Mouse (Mus musculus): ENCODE data around the gene Mpped2. TPM values are rescaled to one million over a fixed set of nuclear protein-coding genes. Genes with fewer than 3 reads are reported as not detected.

The Mpped2 gene
- polyA plus RNA-seq, 1 experiment from 2014 or later: 20.2 TPM

DNA sequence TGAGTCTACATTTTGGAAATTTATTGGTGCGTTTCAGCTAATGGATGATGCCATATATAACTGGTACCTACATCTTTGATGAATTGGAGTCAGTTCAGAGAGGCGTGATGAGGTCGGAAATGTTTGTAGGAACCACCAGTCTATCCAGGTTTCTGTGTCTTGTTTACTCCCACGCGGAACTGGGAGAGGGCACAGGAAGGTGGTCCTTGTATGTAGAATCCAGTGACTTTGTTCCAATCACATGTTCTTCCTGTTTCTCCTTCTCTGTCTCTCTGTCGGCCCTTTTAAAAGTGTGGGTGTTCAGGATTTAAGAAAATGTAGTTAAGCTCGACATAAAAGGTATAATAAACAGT, 23.3 kb downstream of the Mpped2 start:
- H3K27ac ChIP-seq (ENCODE audit: low read length): no peak overlapping the region
- no peak overlapping the region for H3K4me3 ChIP-seq (ENCODE audit: low read length)
- 70% methylated on average over 7 of the region's 7 CpGs for WGBS
- no peak overlapping the region for H3K4me2 ChIP-seq (ENCODE audit: low read depth, low read length)
- no peaks in the 10 kb centered on the region for H3K27me3 ChIP-seq (replicated peaks; ENCODE audit: control insufficient read depth, insufficient read depth, low read length)
- ATAC-seq: no peak
- 0 out of 2 replicates have a peak, but pooled peaks cover 4% of the 10 kb centered on the region for H3K4me1 ChIP-seq (ENCODE audit: control insufficient read depth, insufficient read depth, low read length)
- H3K36me3 ChIP-seq (ENCODE audit: control insufficient read depth, insufficient read depth, low read length): no peaks in the 10 kb centered on the region
- no peak overlapping the region for H3K9ac ChIP-seq (ENCODE audit: low read depth, low read length)
- H3K9me3 ChIP-seq (ENCODE audit: control insufficient read depth, low read length): no peaks in the 10 kb centered on the region

DNA sequence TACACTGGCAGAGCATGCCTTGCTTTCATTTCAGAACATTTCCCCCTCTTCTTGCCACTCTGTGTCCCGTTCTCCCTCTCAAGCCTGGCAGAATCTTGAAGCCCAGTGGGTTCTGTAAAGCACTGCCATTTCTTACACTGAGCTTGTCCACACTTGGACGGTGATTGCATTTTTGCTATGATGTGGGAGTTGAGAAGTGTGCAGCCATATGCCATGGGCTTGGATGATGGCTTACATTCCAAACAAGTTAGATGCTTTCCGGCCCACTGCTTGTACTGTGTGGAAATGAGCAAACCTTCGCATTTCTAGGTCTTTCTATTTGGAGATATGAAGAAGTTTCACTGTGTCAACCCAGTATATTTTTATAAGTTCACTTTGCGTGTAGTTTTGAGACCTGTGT, 25.8 kb downstream of the Mpped2 start:
- WGBS: 89% methylated on average over 5 of the region's 5 CpGs

DNA sequence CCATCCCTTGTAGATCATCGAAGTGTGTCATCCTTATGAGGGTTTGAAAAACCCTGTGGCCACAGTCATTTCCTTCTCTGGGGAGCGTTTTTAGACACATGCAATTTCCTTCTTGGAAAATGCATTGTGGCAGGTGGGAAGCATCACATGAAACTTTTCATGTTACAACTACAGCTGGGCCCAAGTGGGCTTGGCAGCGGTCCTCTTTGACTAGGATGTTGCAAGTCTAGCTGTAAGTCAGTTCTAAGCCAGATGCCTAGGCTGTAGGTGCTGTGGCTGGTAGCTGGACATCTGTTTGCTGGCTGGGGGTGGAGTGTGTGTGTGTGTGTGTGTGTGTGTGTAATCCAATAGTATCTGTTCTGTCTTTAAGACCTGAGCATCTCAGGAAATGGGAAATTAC, 26.4 kb downstream of the Mpped2 start:
- Histone ChIP-seq H3K27me3 (replicated peaks; ENCODE audit: control insufficient read depth, insufficient read depth, low read length) (no peaks in the 10 kb centered on the region), H3K4me1 (ENCODE audit: control insufficient read depth, insufficient read depth, low read length) (no peaks in the 10 kb centered on the region), H3K36me3 (ENCODE audit: control insufficient read depth, insufficient read depth, low read length) (no peaks in the 10 kb centered on the region), H3K27ac (ENCODE audit: low read length) (no peak overlapping the region), H3K9ac (ENCODE audit: low read depth, low read length) (no peak overlapping the region), H3K9me3 (ENCODE audit: control insufficient read depth, low read length) (no peaks in the 10 kb centered on the region), H3K4me3 (ENCODE audit: low read length) (no peak overlapping the region), H3K4me2 (ENCODE audit: low read depth, low read length) (no peak overlapping the region)
- WGBS: 81% methylated on average over 3 of the region's 3 CpGs
- ATAC-seq: no peak

More for the DNA sequence above, 25.8 kb downstream of the Mpped2 start:
- Histone ChIP-seq H3K36me3 (ENCODE audit: control insufficient read depth, insufficient read depth, low read length) (no peaks in the 10 kb centered on the region), H3K9me3 (ENCODE audit: control insufficient read depth, low read length) (no peaks in the 10 kb centered on the region), H3K4me1 (ENCODE audit: control insufficient read depth, insufficient read depth, low read length) (no peaks in the 10 kb centered on the region), H3K9ac (ENCODE audit: low read depth, low read length) (no peak overlapping the region), H3K27me3 (replicated peaks; ENCODE audit: control insufficient read depth, insufficient read depth, low read length) (no peaks in the 10 kb centered on the region), H3K27ac (ENCODE audit: low read length) (no peak overlapping the region), H3K4me2 (ENCODE audit: low read depth, low read length) (no peak overlapping the region), H3K4me3 (ENCODE audit: low read length) (no peak overlapping the region)
- ATAC-seq: no peak

DNA sequence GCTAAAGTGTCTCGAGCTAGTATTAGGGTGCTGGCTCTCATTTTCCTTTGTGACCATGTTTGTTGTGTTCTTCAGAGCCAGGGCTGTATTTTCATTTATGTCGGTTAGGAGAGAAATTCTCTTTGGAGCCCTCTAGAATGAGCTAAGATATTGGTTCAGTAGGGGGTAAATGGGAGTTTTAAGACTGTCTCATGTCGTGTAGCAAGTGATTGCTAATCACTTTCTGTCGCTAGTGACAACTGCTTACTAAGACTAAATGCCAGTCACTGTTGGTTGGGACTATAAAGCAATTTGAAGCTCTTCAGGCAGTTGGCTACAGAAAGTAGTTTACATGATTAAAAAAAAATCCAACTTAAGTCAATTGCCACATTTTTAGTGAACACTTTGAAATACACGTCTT, 27.6 kb downstream of the Mpped2 start:
- Histone ChIP-seq H3K9me3 (ENCODE audit: control insufficient read depth, low read length) (no peaks in the 10 kb centered on the region), H3K27me3 (replicated peaks; ENCODE audit: control insufficient read depth, insufficient read depth, low read length) (no peaks in the 10 kb centered on the region), H3K36me3 (ENCODE audit: control insufficient read depth, insufficient read depth, low read length) (no peaks in the 10 kb centered on the region), H3K4me1 (ENCODE audit: control insufficient read depth, insufficient read depth, low read length) (no peaks in the 10 kb centered on the region), H3K4me3 (ENCODE audit: low read length) (no peak overlapping the region), H3K27ac (ENCODE audit: low read length) (no peak overlapping the region), H3K9ac (ENCODE audit: low read depth, low read length) (no peak overlapping the region), H3K4me2 (ENCODE audit: low read depth, low read length) (no peak overlapping the region)
- WGBS: 62% methylated on average over 5 of the region's 5 CpGs
- no peak for ATAC-seq

DNA sequence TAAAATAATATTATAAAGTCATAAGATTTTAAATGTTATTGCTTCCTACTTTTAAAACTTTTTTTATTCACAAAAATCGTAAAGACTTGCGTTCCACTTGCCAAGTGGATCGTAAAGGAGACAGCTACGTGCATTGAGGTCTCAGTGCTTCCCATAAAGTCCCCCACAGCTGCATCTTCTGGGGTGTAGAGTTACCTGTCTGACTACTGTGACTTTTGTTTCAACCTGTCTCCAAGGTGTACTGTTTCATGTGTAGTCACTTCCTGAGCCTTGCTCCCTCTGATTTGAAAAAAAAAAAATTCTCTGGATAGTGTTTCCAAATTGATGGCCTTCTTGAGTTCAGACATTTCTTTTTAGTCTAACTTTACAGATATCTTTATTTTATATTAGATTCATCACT, 29.0 kb downstream of the Mpped2 start:
- H3K4me3 ChIP-seq (ENCODE audit: low read length): no peak overlapping the region
- no peak overlapping the region for H3K4me2 ChIP-seq (ENCODE audit: low read depth, low read length)
- H3K4me1 ChIP-seq (ENCODE audit: control insufficient read depth, insufficient read depth, low read length): no peaks in the 10 kb centered on the region
- no peaks in the 10 kb centered on the region for H3K36me3 ChIP-seq (ENCODE audit: control insufficient read depth, insufficient read depth, low read length)
- no peaks in the 10 kb centered on the region for H3K27me3 ChIP-seq (replicated peaks; ENCODE audit: control insufficient read depth, insufficient read depth, low read length)
- H3K9ac ChIP-seq (ENCODE audit: low read depth, low read length): no peak overlapping the region
- no peak overlapping the region for H3K27ac ChIP-seq (ENCODE audit: low read length)
- H3K9me3 ChIP-seq (ENCODE audit: control insufficient read depth, low read length): no peaks in the 10 kb centered on the region
- no peak for ATAC-seq
- 85% methylated on average over 4 of the region's 4 CpGs for WGBS

DNA sequence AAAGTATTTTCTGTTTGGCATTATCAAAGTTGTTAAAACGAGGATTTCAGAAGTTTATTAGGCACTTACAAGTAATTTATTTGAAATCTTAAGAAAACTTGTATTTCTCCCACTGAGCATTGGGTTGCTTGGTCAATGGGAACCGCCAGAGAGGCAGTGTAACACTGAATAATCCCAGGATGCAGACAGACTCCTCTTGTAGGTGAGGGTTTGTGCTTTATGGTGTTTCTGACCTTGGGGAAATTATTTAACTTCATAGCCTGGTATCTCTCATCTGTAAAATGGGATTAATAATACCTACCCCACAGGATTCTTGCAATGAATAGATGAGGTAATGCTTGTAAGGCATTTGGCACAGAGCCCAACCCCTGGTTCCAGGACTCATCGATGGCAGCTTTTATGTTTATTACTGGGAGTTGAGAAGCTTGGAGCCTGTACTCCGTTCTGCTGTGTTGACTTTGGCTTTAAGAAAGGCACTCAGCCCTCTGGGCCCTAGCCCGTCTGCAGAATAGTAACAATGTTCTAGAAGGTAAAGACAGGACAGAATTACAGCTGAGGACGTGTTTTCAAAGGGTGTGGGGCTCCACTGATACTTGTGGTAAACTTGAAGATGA, 37.0 kb downstream of the Mpped2 start:
- Histone ChIP-seq H3K36me3 (ENCODE audit: control insufficient read depth, insufficient read depth, low read length) (no peaks in the 10 kb centered on the region), H3K9me3 (ENCODE audit: control insufficient read depth, low read length) (no peaks in the 10 kb centered on the region), H3K4me3 (ENCODE audit: low read length) (no peak overlapping the region), H3K9ac (ENCODE audit: low read depth, low read length) (no peak overlapping the region), H3K4me1 (ENCODE audit: control insufficient read depth, insufficient read depth, low read length) (peaks cover 3% of the 10 kb centered on the region), H3K27ac (ENCODE audit: low read length) (no peak overlapping the region), H3K4me2 (ENCODE audit: low read depth, low read length) (no peak overlapping the region), H3K27me3 (replicated peaks; ENCODE audit: control insufficient read depth, insufficient read depth, low read length) (no peaks in the 10 kb centered on the region)
- peak; percentile 72 for ATAC-seq
- 41% methylated on average over 6 of the region's 6 CpGs for WGBS

DNA sequence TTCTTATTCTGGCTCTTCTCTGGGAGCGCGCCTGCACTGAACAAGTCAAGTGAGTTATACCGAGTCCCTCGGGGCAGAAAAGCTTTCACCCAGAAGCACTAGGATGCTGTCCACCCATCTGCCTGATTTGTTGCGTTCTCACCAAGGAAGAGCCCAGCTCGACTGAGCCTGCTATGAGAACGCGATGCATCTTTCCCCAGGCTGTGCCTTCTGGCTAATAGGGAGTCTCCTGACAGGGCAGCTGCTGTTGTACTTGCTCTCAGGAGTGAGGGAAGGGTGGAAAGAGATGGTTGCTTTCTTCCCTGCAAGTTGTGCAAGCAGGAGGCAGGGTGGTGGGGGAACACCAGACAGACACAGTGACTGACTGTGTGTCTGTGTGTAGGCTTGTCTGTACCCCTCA, 37.5 kb downstream of the Mpped2 start:
- WGBS: 67% methylated on average over 8 of the region's 8 CpGs

DNA sequence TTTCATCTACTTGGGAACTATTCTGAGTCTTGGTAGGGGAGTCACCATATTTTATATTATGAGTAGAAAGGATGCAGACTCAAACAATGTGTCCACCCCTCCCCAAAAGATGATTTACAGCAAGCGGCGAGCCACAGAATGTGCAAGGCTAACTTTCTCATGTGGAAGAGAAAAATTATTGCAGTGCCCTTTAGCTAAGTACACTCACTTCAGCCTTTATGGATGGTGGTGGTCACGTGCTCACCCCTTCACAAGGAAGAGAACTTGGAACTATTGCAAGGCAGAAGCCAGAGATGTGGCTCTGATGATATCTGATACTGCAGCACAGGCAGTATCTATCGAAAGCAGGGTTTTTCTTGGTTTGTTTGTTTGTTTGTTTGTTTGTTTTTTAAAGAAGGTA, 38.4 kb downstream of the Mpped2 start:
- Histone ChIP-seq H3K4me3 (ENCODE audit: low read length) (no peak overlapping the region), H3K9ac (ENCODE audit: low read depth, low read length) (no peak overlapping the region), H3K27me3 (replicated peaks; ENCODE audit: control insufficient read depth, insufficient read depth, low read length) (no peaks in the 10 kb centered on the region), H3K27ac (ENCODE audit: low read length) (no peak overlapping the region), H3K4me2 (ENCODE audit: low read depth, low read length) (no peak overlapping the region), H3K9me3 (ENCODE audit: control insufficient read depth, low read length) (no peaks in the 10 kb centered on the region), H3K36me3 (ENCODE audit: control insufficient read depth, insufficient read depth, low read length) (no peaks in the 10 kb centered on the region), H3K4me1 (ENCODE audit: control insufficient read depth, insufficient read depth, low read length) (peaks cover 3% of the 10 kb centered on the region)
- WGBS: 61% methylated on average over 4 of the region's 4 CpGs
- peak; percentile 70; the same call in 1 of the 2 replicates for ATAC-seq

More for the DNA sequence above, 37.5 kb downstream of the Mpped2 start:
- Histone ChIP-seq H3K4me3 (ENCODE audit: low read length) (no peak overlapping the region), H3K9me3 (ENCODE audit: control insufficient read depth, low read length) (no peaks in the 10 kb centered on the region), H3K4me2 (ENCODE audit: low read depth, low read length) (no peak overlapping the region), H3K4me1 (ENCODE audit: control insufficient read depth, insufficient read depth, low read length) (peaks cover 3% of the 10 kb centered on the region), H3K27me3 (replicated peaks; ENCODE audit: control insufficient read depth, insufficient read depth, low read length) (no peaks in the 10 kb centered on the region), H3K27ac (ENCODE audit: low read length) (no peak overlapping the region), H3K9ac (ENCODE audit: low read depth, low read length) (no peak overlapping the region), H3K36me3 (ENCODE audit: control insufficient read depth, insufficient read depth, low read length) (no peaks in the 10 kb centered on the region)
- 0 out of 2 replicates have a peak, but pooled peaks have one; percentile 5 for ATAC-seq

DNA sequence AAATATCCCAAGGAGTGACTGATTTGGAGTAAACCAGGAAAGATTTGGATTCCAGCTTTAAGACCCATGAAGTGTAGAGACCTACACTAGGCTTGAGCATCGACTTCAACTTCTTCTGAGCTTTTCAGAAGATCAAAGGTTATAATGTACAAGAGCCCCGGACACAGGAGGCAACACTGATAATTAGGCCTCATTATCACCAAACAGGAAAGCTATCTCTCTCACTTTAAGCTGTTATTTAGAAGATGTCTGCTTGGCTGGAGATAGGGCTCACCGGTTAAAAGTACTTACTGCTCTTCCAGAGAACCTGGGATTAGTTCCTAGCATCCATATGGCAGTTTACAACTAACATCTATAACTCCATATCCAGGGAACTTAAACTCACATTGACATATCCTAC, 39.1 kb downstream of the Mpped2 start:
- no peak for ATAC-seq
- Histone ChIP-seq H3K27ac (ENCODE audit: low read length) (no peak overlapping the region), H3K9me3 (ENCODE audit: control insufficient read depth, low read length) (no peaks in the 10 kb centered on the region), H3K4me3 (ENCODE audit: low read length) (no peak overlapping the region), H3K27me3 (replicated peaks; ENCODE audit: control insufficient read depth, insufficient read depth, low read length) (no peaks in the 10 kb centered on the region), H3K4me1 (ENCODE audit: control insufficient read depth, insufficient read depth, low read length) (peaks cover 3% of the 10 kb centered on the region), H3K4me2 (ENCODE audit: low read depth, low read length) (no peak overlapping the region), H3K36me3 (ENCODE audit: control insufficient read depth, insufficient read depth, low read length) (no peaks in the 10 kb centered on the region), H3K9ac (ENCODE audit: low read depth, low read length) (no peak overlapping the region)
- WGBS: 56% methylated on average over 3 of the region's 3 CpGs

DNA sequence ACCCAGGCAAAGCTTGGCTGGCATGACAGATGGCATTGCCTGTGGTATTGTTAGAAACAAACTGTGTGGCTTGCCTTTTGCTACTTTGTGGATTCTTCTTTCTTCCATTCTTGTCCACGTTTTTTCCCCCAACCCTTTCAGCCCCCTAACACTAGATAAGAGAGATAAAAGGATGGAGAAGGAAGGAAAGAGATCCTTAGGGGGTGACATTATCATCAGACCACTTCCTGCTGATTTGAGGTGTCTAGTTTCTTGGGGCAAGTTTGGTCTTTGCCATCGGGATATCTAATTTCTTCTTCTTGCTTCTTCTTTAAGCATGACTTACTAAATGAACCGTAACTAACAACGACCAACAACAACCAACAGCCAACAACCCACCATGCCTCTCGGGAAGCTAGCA, 40.3 kb downstream of the Mpped2 start:
- no peak overlapping the region for H3K9ac ChIP-seq (ENCODE audit: low read depth, low read length)
- no peaks in the 10 kb centered on the region for H3K36me3 ChIP-seq (ENCODE audit: control insufficient read depth, insufficient read depth, low read length)
- H3K27me3 ChIP-seq (replicated peaks; ENCODE audit: control insufficient read depth, insufficient read depth, low read length): no peaks in the 10 kb centered on the region
- ATAC-seq: no peak
- H3K4me1 ChIP-seq (ENCODE audit: control insufficient read depth, insufficient read depth, low read length): peaks cover 3% of the 10 kb centered on the region
- H3K4me3 ChIP-seq (ENCODE audit: low read length): no peak overlapping the region
- H3K27ac ChIP-seq (ENCODE audit: low read length): no peak overlapping the region
- 73% methylated on average over 5 of the region's 5 CpGs for WGBS
- no peaks in the 10 kb centered on the region for H3K9me3 ChIP-seq (ENCODE audit: control insufficient read depth, low read length)
- H3K4me2 ChIP-seq (ENCODE audit: low read depth, low read length): no peak overlapping the region

Measured in intestine, embryonic 16.5 days (tissue).